In the genomic region with DNA sequence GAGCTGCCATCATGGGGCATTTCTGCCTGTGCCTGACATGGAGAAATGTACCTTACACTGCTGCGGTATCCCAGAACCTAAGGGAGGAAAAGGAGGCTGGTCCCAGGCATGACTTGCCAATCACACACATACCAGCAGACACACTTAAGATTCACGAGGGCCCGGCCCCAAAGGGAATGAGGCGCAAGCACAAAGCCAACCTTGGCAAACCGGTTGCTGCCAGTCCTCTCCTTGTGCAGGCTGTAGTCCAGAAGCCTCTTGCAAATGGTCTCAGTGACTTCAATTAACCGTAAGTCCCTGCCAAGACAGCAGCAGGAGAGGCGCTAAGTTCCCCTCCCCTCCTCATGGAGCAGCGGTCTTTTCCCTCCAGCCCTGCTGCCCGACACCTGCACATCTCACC, we compare ENCODE assay signal across 9 mouse cellular contexts.
"Had no signal": no experiment of that assay in that cellular context is flagged by ENCODE, and none has a peak within 500 bp of the region (broad histone marks: within the 10 kb centered on the region; RNA-seq: fewer than 3 reads in every experiment).

No protein-coding gene starts in this region.

- ATAC-seq: intestine, postnatal 0 days; liver, postnatal 0 days; midbrain, embryonic 13.5 days had no signal

- H3K4me1 ChIP-seq: limb, embryonic 12.5 days; midbrain, embryonic 13.5 days had no signal

- DNase-seq: liver; liver, embryonic 13.5 days; liver, postnatal 0 days; right cerebral cortex, adult 18-20 months; thymus, adult 18-20 months; thymus, postnatal 14 days had no signal

- H3K4me3 ChIP-seq: limb, embryonic 12.5 days; liver, embryonic 13.5 days; midbrain, embryonic 13.5 days had no signal

- H3K9ac ChIP-seq: limb, embryonic 12.5 days; liver, embryonic 13.5 days; liver, postnatal 0 days; midbrain, embryonic 13.5 days had no signal

- H3K27ac ChIP-seq: limb, embryonic 12.5 days; liver, embryonic 13.5 days; midbrain, embryonic 13.5 days had no signal

- H3K4me2 ChIP-seq: limb, embryonic 12.5 days; liver, embryonic 13.5 days; midbrain, embryonic 13.5 days had no signal

- H3K9me3 ChIP-seq: limb, embryonic 12.5 days; liver, embryonic 13.5 days had no signal

- H3K27me3 ChIP-seq: limb, embryonic 12.5 days; liver, embryonic 13.5 days; midbrain, embryonic 13.5 days had no signal
